Mouse (Mus musculus): Measurements from ENCODE around the gene Wdhd1. TPM values are rescaled to one million over a fixed set of nuclear protein-coding genes. Genes with fewer than 3 reads are reported as not detected.

Gene Wdhd1
- polyA plus RNA-seq, 1 experiment from 2014 or later, result 31.3 TPM

Other genes starting within 250 kb of the Wdhd1 start
- 2.2 and 2.4 TPM in 2 replicates for gene Gch1, start 87.4 kb downstream of the Wdhd1 start, polyA plus RNA-seq (2016; fragmentation: Nextera tagmentation; extraction: Ambion mirVana)
- 5.2 and 6.0 TPM in 2 replicates for gene Socs4, start 74 bp upstream of the Wdhd1 start, polyA plus RNA-seq (2016; fragmentation: Nextera tagmentation; extraction: Ambion mirVana)
- 72.3 and 74.9 TPM in 2 replicates for gene Mapk1ip1l, start 21.4 kb upstream of the Wdhd1 start, polyA plus RNA-seq (2016; fragmentation: Nextera tagmentation; extraction: Ambion mirVana)
- gene Lgals3, start 90.9 kb upstream of the Wdhd1 start, polyA plus RNA-seq (2016; fragmentation: Nextera tagmentation; extraction: Ambion mirVana), result 1.4 and 1.9 TPM in 2 replicates
- gene Dlgap5, start 141.6 kb upstream of the Wdhd1 start, polyA plus RNA-seq (2016; fragmentation: Nextera tagmentation; extraction: Ambion mirVana), result 36.1 and 40.0 TPM in 2 replicates
- gene Fbxo34, start 173.6 kb upstream of the Wdhd1 start, polyA plus RNA-seq (2016; fragmentation: Nextera tagmentation; extraction: Ambion mirVana), result 24.4 and 25.7 TPM in 2 replicates

All from neural tube, embryonic 12.5 days (tissue).